Mouse (Mus musculus): ENCODE measurements around the gene Anks1b. TPM values are rescaled to one million over a fixed set of nuclear protein-coding genes. Genes with fewer than 3 reads are reported as not detected.
A peak's percentile ranks its signal among the peaks of the same experiment; 100 is the strongest.

Anks1b gene
- total and polyA plus RNA-seq, 3 experiments, result 0.11 TPM; not detected in 2

DNA sequence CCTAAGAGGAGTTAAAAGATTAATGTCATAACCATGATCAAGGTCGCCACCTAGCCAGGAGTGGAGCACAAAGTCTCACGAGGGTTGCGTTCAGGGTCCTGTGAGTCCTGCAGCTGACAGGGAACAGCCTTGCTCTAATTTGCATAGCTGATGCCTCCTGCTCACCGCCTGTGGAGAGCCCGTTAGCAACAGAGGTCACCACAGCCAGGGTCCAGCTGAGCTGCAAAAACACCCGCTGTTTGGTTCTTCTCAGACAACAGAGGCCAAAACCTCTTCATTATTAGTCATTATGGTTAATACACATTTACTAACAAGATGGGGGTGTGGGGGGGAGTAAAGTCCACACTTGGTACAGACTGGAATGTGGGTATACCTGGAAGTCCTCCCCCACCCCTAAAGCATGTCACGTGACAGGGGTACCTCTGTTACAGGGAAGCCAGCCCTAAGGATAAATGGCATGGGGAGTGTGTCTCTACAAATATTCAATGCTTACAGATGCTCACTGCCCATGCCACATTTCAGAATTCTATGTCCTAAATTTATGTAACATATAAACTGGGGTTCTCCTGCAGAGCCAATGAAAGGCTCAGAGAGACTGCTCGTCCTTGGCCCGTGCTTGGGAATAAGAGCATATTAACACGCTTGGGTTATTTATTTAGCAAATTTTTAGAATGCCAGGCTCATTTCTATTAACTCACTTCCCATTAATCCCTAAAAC, 990.7 kb downstream of the Anks1b start:
- no peaks in the 10 kb centered on the region for H3K36me3 ChIP-seq (replicated peaks)
- no peak for TF ChIP-seq CTCF (IDR thresholded peaks at IDR 0.05; ENCODE audit: low read depth, low read length)
- TF ChIP-seq TAL1 (conservative IDR thresholded peaks at IDR 0.05; ENCODE audit: low read depth, low read length), result no peak
- no peak for TF ChIP-seq GATA1 (IDR thresholded peaks at IDR 0.05; ENCODE audit: borderline replicate concordance, low read length)
- no peak for TF ChIP-seq GATA2 (IDR thresholded peaks at IDR 0.05; ENCODE audit: borderline replicate concordance, low read depth, low read length)
- no peak for TF ChIP-seq POLR2AphosphoS5 (IDR thresholded peaks at IDR 0.05; ENCODE audit: insufficient replicate concordance, low read depth, low read length)
- H3K4me1 ChIP-seq (ENCODE audit: insufficient read depth, low read depth, low read length), result no peaks in the 10 kb centered on the region
- H3K9me3 ChIP-seq (replicated peaks), result peaks cover 16% of the 10 kb centered on the region
- ATAC-seq (ENCODE audit: extremely low read depth, insufficient number of reproducible peaks, low FRiP score, poor library complexity, severe bottlenecking), result no peak
- no peak overlapping the region for H3K4me3 ChIP-seq (ENCODE audit: low read depth, low read length)
- H3K27me3 ChIP-seq (ENCODE audit: insufficient read depth, low read length), result no peaks in the 10 kb centered on the region
- no peak for DNase-seq (ENCODE audit: low spot score)

DNA sequence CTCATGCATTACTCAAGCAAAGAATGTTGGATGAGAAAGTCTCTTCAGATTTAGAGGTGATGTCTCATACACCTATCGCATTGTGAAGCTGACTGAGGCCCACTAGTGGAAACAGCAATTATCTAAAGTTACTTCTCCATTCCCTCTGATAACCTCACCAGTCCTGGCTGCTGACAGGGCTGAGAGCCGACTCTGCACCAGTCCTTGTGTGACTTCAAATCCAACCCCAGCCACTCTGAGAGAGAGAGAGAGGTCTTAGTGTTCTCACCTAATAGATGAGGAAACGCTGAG, 991.2 kb downstream of the Anks1b start:
- H3K9me3 ChIP-seq (replicated peaks), result peaks cover 12% of the 10 kb centered on the region
- H3K4me1 ChIP-seq (ENCODE audit: insufficient read depth, low read depth, low read length), result no peaks in the 10 kb centered on the region
- H3K36me3 ChIP-seq (replicated peaks), result no peaks in the 10 kb centered on the region
- ATAC-seq (ENCODE audit: extremely low read depth, insufficient number of reproducible peaks, low FRiP score, poor library complexity, severe bottlenecking) (no peak), DNase-seq (ENCODE audit: low spot score) (no peak)
- no peaks in the 10 kb centered on the region for H3K27me3 ChIP-seq (ENCODE audit: insufficient read depth, low read length)
- TF ChIP-seq TAL1 (conservative IDR thresholded peaks at IDR 0.05; ENCODE audit: low read depth, low read length) (no peak), GATA1 (IDR thresholded peaks at IDR 0.05; ENCODE audit: borderline replicate concordance, low read length) (no peak), CTCF (IDR thresholded peaks at IDR 0.05; ENCODE audit: low read depth, low read length) (no peak), POLR2AphosphoS5 (IDR thresholded peaks at IDR 0.05; ENCODE audit: insufficient replicate concordance, low read depth, low read length) (no peak), GATA2 (IDR thresholded peaks at IDR 0.05; ENCODE audit: borderline replicate concordance, low read depth, low read length) (no peak)
- H3K4me3 ChIP-seq (ENCODE audit: low read depth, low read length), result no peak overlapping the region

DNA sequence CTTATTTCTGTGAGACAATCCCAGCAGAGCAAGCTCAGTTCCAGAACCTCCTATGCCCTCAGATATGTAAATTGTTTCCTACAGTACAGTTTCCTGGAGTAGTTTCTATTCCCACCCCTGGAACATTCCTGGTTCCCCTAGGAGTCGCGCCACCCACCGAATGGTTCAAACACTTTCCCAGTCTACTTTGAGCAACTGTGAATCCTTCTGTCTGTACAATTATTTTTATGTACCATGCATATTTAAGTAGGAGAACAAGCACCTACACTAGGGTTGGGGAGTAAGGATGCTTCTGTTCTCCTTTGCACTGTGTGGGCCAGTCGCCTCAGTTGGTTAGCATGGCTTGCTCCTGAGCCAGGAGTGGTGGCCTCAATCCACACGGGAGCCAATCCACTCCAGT, 999.9 kb downstream of the Anks1b start:
- Histone ChIP-seq H3K4me3 (ENCODE audit: low read depth, low read length) (no peak overlapping the region), H3K4me1 (ENCODE audit: insufficient read depth, low read depth, low read length) (no peaks in the 10 kb centered on the region), H3K36me3 (replicated peaks) (no peaks in the 10 kb centered on the region), H3K27me3 (ENCODE audit: insufficient read depth, low read length) (no peaks in the 10 kb centered on the region), H3K9me3 (replicated peaks) (peaks cover 4% of the 10 kb centered on the region)
- TF ChIP-seq GATA1 (IDR thresholded peaks at IDR 0.05; ENCODE audit: borderline replicate concordance, low read length), result no peak
- TF ChIP-seq TAL1 (conservative IDR thresholded peaks at IDR 0.05; ENCODE audit: low read depth, low read length), result no peak
- TF ChIP-seq GATA2 (IDR thresholded peaks at IDR 0.05; ENCODE audit: borderline replicate concordance, low read depth, low read length), result no peak
- no peak for TF ChIP-seq POLR2AphosphoS5 (IDR thresholded peaks at IDR 0.05; ENCODE audit: insufficient replicate concordance, low read depth, low read length)
- TF ChIP-seq CTCF (IDR thresholded peaks at IDR 0.05; ENCODE audit: low read depth, low read length), result no peak
- DNase-seq (ENCODE audit: low spot score) (no peak), ATAC-seq (ENCODE audit: extremely low read depth, insufficient number of reproducible peaks, low FRiP score, poor library complexity, severe bottlenecking) (no peak)

DNA sequence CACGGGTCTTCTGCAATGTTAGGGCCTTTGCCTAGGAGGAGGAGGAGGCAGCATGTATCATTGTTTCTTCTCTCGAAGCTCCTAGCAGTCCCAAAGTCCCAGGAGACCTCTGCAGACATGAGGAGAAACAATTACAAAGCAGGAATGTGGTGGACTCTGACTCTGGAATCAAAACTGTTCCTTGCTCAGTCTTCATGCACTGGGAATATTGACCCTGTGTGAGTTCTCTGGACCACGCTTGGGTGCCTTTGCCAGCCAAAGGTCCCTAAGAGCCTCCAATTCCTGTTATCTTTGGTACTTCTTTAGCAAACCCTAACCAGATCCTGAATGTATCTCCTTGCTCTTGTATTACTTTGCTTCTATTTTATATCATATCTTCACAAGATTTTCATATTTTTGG, 1000.9 kb downstream of the Anks1b start:
- no peaks in the 10 kb centered on the region for H3K27me3 ChIP-seq (ENCODE audit: insufficient read depth, low read length)
- DNase-seq (ENCODE audit: low spot score) (no peak), ATAC-seq (ENCODE audit: extremely low read depth, insufficient number of reproducible peaks, low FRiP score, poor library complexity, severe bottlenecking) (no peak)
- peaks cover 4% of the 10 kb centered on the region for H3K9me3 ChIP-seq (replicated peaks)
- TF ChIP-seq POLR2AphosphoS5 (IDR thresholded peaks at IDR 0.05; ENCODE audit: insufficient replicate concordance, low read depth, low read length) (no peak), CTCF (IDR thresholded peaks at IDR 0.05; ENCODE audit: low read depth, low read length) (no peak), GATA2 (IDR thresholded peaks at IDR 0.05; ENCODE audit: borderline replicate concordance, low read depth, low read length) (no peak), TAL1 (conservative IDR thresholded peaks at IDR 0.05; ENCODE audit: low read depth, low read length) (no peak), GATA1 (IDR thresholded peaks at IDR 0.05; ENCODE audit: borderline replicate concordance, low read length) (no peak)
- H3K4me1 ChIP-seq (ENCODE audit: insufficient read depth, low read depth, low read length), result no peaks in the 10 kb centered on the region
- no peaks in the 10 kb centered on the region for H3K36me3 ChIP-seq (replicated peaks)
- no peak overlapping the region for H3K4me3 ChIP-seq (ENCODE audit: low read depth, low read length)

- ATAC-seq (ENCODE audit: extremely low read depth, insufficient number of reproducible peaks, low FRiP score, poor library complexity, severe bottlenecking) (no peak), DNase-seq (ENCODE audit: low spot score) (peak; percentile 4)
Observed at GRCm38 (mm10) chr10:90880854-90881560, 1007.7 kb downstream of the Anks1b start.

GRCm38 (mm10) chr10:90889566-90889965, 1016.3 kb downstream of the Anks1b start:
- H3K4me1 ChIP-seq (ENCODE audit: insufficient read depth, low read depth, low read length), result no peaks in the 10 kb centered on the region
- no peak overlapping the region for H3K4me3 ChIP-seq (ENCODE audit: low read depth, low read length)
- TF ChIP-seq TAL1 (conservative IDR thresholded peaks at IDR 0.05; ENCODE audit: low read depth, low read length), result no peak
- H3K27me3 ChIP-seq (ENCODE audit: insufficient read depth, low read length), result no peaks in the 10 kb centered on the region
- H3K9me3 ChIP-seq (replicated peaks), result no peaks in the 10 kb centered on the region
- DNase-seq (ENCODE audit: low spot score) (no peak), ATAC-seq (ENCODE audit: extremely low read depth, insufficient number of reproducible peaks, low FRiP score, poor library complexity, severe bottlenecking) (no peak)
- no peaks in the 10 kb centered on the region for H3K36me3 ChIP-seq (replicated peaks)

More at GRCm38 (mm10) chr10:90880854-90881560, 1007.7 kb downstream of the Anks1b start:
- H3K9me3 ChIP-seq (replicated peaks), result no peaks in the 10 kb centered on the region
- TF ChIP-seq TAL1 (conservative IDR thresholded peaks at IDR 0.05; ENCODE audit: low read depth, low read length) (no peak), POLR2AphosphoS5 (IDR thresholded peaks at IDR 0.05; ENCODE audit: insufficient replicate concordance, low read depth, low read length) (no peak)
- H3K4me3 ChIP-seq (ENCODE audit: low read depth, low read length), result no peak overlapping the region
- no peaks in the 10 kb centered on the region for H3K27me3 ChIP-seq (ENCODE audit: insufficient read depth, low read length)
- H3K4me1 ChIP-seq (ENCODE audit: insufficient read depth, low read depth, low read length), result no peaks in the 10 kb centered on the region
- H3K36me3 ChIP-seq (replicated peaks), result no peaks in the 10 kb centered on the region

Measured in G1E (cell line).